Mouse (Mus musculus) lung, embryonic 16.5 days (tissue): ENCODE measurements around the gene AU022252. TPM values are rescaled to one million over a fixed set of nuclear protein-coding genes. Genes with fewer than 3 reads are reported as not detected.
A peak's percentile ranks its signal among the peaks of the same experiment; 100 is the strongest.

Experiments used
- ATAC-seq: fragments of 200-750 bp; cut with Nextera tagmentation; 2 replicates; pipeline ENCODE4 v1.8.0; 2017; ENCODE audit warnings: low read depth, mild to moderate bottlenecking, moderate library complexity
- H3K27ac ChIP-seq: fragments of 300-500 bp; sonication (generic); 2 replicates; pipeline ENCODE4 v1.5.1; 2014; ENCODE audit warnings: mild to moderate bottlenecking, control low read depth, low read length
- H3K27me3 ChIP-seq: fragments of 300-500 bp; sonication (generic); 2 replicates; pipeline ENCODE4 v1.6.1; 2014; ENCODE audit warnings: low read depth, low read length, mixed read lengths; ENCODE audit not compliant: control insufficient read depth, insufficient read depth
- H3K36me3 ChIP-seq: fragments of 300-500 bp; sonication (generic); 2 replicates; pipeline ENCODE4 v1.6.1; 2014; ENCODE audit warnings: low read length; ENCODE audit not compliant: control insufficient read depth, insufficient read depth
- H3K4me1 ChIP-seq: fragments of 300-500 bp; sonication (generic); replicated peaks from 2 replicates; pipeline ENCODE4 v1.6.1; 2014; ENCODE audit warnings: low read length, mixed read lengths; ENCODE audit not compliant: control insufficient read depth, insufficient read depth
- H3K4me2 ChIP-seq: fragments of 300-500 bp; sonication (generic); 2 replicates; pipeline ENCODE4 v1.6.1; 2014; ENCODE audit warnings: low read depth, low read length, control low read depth
- H3K4me3 ChIP-seq: fragments of 300-500 bp; sonication (generic); 2 replicates; pipeline ENCODE4 v1.5.1; 2014; ENCODE audit warnings: mild to moderate bottlenecking, low read length, control low read depth
- H3K9ac ChIP-seq: fragments of 300-500 bp; sonication (generic); 2 replicates; pipeline ENCODE4 v1.6.1; 2014; ENCODE audit warnings: low read length, control low read depth
- H3K9me3 ChIP-seq: fragments of 300-500 bp; sonication (generic); 2 replicates; pipeline ENCODE4 v1.6.1; 2016; ENCODE audit warnings: low read length; ENCODE audit not compliant: control insufficient read depth
- WGBS: fragments of 180-500 bp; shearing (Covaris S2); extraction: QIAGEN DNeasy Blood & Tissue Kit; methylation state at CpG from one replicate; pipeline ENCODE4 v1.1.7; 2014; 5-methylcytosine and 5-hydroxymethylcytosine counted together
- polyA plus RNA-seq: library from polyadenylated mRNA; unstranded; fragments of >200 nt; fragmentation: Nextera tagmentation; extraction: Ambion mirVana; gene quantifications from 2 replicates; pipeline ENCODE4 v1.2.1, GENCODE M21; 2015

The AU022252 gene
- polyA plus RNA-seq, 1 experiment from 2014 or later, result 30.8 TPM

DNA sequence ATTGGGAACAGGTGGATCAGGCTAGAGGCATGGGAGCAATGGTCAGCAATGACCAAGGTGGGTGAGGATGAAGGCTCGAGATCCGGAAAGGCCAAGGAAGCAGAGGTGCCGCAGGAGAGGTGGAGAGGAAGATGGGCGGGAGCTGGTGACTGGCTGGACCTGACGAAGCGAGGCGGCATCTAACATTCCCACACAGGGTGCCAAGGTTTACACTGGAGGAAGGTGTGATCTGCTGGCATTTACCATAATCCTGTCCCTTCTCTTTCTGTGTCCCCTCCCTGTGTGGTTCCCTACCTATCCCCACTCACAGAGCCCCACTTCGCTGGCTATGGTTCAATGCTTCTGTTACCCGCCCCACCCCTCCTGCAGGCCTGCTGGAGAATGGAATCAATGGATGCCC lies 13.4 kb upstream of the AU022252 start:
- Histone ChIP-seq H3K27me3 (no peaks in the 10 kb centered on the region), H3K27ac (no peak overlapping the region; the same call in 1 of the 2 replicates), H3K4me2 (no peak overlapping the region), H3K4me3 (no peak overlapping the region), H3K4me1 (peaks cover 27% of the 10 kb centered on the region), H3K9me3 (no peaks in the 10 kb centered on the region), H3K36me3 (peaks cover 10% of the 10 kb centered on the region; the same call in 1 of the 2 replicates), H3K9ac (no peak overlapping the region)
- WGBS, result 86% methylated on average over 9 of the region's 9 CpGs
- ATAC-seq, result no peak

DNA sequence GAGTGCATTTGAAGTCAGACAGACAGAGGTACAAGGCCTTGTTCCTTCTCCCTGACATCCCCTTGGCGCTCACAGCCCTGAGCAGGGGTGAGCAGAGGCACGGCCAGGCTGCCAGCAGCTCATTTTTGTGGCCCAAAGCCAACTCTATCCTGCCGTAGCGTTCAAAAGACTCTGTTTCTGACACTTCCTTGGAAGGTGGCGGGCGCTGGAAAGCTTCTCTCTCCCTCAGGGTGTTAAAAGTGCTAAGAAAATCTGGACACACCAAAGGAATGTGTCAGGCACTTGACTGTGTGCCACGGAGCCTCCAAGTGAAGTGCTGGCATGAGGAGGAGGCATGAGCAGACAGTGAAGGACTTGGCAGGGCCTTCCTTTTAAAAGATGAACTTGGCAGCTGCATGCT lies 13.0 kb upstream of the AU022252 start:
- Histone ChIP-seq H3K9ac (peak overlapping the region; percentile 21; the same call in 1 of the 2 replicates), H3K27ac (peak overlapping the region; percentile 61), H3K27me3 (no peaks in the 10 kb centered on the region), H3K4me2 (no peak overlapping the region), H3K4me3 (no peak overlapping the region), H3K9me3 (no peaks in the 10 kb centered on the region), H3K36me3 (peaks cover 10% of the 10 kb centered on the region; the same call in 1 of the 2 replicates), H3K4me1 (peaks cover 27% of the 10 kb centered on the region)
- peak; percentile 31 for ATAC-seq
- WGBS, result 25% methylated on average over 7 of the region's 7 CpGs

DNA sequence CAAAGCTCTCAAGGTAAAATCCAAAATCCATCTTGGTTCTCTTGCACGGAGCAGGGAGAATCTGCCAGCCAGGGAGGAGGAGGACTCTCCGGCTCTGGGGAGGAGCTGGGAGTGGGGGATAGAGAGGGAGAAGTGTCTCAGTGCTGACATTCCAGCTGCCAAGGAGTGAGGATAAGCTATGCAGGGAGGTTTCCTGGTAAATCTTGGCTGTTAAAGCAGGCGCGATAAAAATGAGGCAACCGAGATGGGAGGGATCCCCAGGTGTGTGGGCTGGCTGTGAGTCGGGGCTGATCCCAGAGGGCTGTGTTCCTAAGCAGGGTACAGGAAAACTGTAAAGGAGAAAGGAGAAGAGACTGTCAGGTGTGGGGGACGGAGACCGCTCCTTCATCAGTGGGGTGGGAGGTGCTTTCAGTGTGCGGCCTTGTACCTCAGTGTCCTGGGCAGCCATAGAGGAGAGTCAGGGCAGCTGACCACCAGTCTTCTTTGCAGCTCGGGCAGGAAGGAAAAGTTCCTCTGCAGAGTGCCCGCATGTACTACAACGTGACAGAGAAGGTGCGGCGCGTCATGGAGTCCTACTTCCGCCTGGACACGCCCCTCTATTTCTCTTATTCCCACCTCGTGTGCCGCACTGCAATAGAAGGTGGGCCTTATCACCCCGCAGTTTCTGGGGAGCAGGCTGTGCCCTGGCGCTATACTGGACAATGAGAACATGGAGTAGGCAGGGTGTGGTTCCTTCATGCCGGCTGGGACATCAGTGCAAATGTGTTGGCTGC lies 12.1 kb upstream of the AU022252 start:
- Histone ChIP-seq H3K36me3 (peaks cover 10% of the 10 kb centered on the region; the same call in 1 of the 2 replicates), H3K27ac (peak overlapping the region; percentile 61; the same call in 1 of the 2 replicates), H3K4me2 (no peak overlapping the region), H3K4me1 (peaks cover 27% of the 10 kb centered on the region), H3K9ac (no peak overlapping the region), H3K4me3 (no peak overlapping the region), H3K9me3 (no peaks in the 10 kb centered on the region), H3K27me3 (no peaks in the 10 kb centered on the region)
- WGBS, result 71% methylated on average over 22 of the region's 22 CpGs
- peak; percentile 3; the same call in 1 of the 2 replicates for ATAC-seq

DNA sequence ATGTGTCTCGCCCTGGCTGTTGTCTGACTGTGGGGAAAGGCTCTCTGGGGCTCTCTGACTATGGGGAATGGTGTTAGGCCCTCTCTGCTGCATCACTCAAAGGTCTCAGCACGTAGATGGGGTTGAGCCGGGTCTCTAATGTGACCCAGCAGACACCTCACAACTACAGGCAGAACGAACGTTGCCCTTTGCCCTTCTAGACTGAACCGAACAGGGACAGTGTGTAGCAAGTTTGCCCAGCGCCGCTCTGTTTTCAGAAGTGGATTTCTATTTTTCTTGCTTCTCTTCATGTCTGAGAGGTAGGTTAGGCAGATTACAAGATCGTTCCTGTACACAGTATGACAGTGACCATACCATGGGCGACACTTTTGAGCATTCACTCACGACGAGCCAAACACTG lies 10.1 kb upstream of the AU022252 start:
- 90% methylated on average over 12 of the region's 12 CpGs for WGBS
- Histone ChIP-seq H3K4me2 (no peak overlapping the region), H3K27me3 (no peaks in the 10 kb centered on the region), H3K36me3 (peaks cover 7% of the 10 kb centered on the region; the same call in 1 of the 2 replicates), H3K9me3 (no peaks in the 10 kb centered on the region), H3K9ac (no peak overlapping the region), H3K4me1 (peaks cover 21% of the 10 kb centered on the region), H3K27ac (no peak overlapping the region), H3K4me3 (no peak overlapping the region)
- ATAC-seq, result no peak

DNA sequence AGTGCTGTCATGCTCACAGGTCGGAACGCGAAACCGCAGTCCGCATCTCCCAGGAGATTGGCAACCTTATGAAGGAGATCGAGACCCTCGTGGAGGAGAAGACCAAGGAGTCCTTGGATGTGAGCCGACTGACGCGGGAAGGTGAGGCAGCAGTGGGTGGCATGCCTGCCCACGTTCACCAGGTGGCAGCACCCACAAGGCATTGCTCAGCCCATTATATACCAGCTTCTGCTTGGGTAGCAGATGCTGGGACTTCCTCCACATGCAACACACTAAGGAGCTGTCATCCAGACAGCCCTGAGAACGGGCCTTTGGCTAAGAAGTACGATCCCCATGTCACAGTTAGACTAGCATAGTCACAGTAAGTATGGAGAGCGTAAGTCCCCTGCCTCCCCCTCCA lies 9.2 kb upstream of the AU022252 start:
- H3K4me3 ChIP-seq, result no peak overlapping the region
- H3K27ac ChIP-seq, result no peak overlapping the region
- H3K36me3 ChIP-seq, result peaks cover 13% of the 10 kb centered on the region
- no peak for ATAC-seq
- H3K4me2 ChIP-seq, result no peak overlapping the region
- H3K4me1 ChIP-seq, result peaks cover 18% of the 10 kb centered on the region
- no peaks in the 10 kb centered on the region for H3K9me3 ChIP-seq
- H3K9ac ChIP-seq, result no peak overlapping the region
- no peaks in the 10 kb centered on the region for H3K27me3 ChIP-seq
- WGBS, result 85% methylated on average over 14 of the region's 14 CpGs

DNA sequence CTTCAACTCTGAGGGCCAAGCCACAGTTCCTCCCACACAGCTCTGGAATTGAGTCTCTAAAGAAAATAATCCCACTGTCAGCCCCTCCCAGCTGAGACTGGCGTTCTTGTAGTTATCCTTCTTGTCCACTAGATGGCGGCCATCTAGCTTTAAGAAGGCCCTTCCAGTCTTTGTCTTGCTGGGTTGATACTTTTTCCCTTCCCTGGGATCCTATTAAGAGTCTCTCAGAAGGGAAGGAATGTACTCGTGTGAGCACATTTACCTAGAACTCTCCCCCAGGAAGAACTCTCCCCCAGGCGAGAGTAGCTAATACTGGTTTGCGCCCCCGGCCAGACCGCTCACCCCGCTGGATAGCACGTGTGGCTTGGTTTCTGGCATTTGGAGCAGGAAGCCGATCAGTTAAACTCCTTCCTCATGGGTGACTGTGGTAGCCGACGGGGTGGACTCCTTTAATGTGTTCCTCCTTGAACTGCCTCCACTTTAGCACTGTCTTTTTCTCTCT lies 6.7 kb upstream of the AU022252 start:
- Histone ChIP-seq H3K4me1 (0 out of 2 replicates have a peak, but pooled peaks cover 3% of the 10 kb centered on the region), H3K9ac (peak overlapping the region; percentile 41; the same call in 1 of the 2 replicates), H3K27me3 (no peaks in the 10 kb centered on the region), H3K9me3 (no peaks in the 10 kb centered on the region), H3K4me3 (no peak overlapping the region), H3K27ac (peak overlapping the region; percentile 29; the same call in 1 of the 2 replicates), H3K36me3 (peaks cover 13% of the 10 kb centered on the region), H3K4me2 (peak overlapping the region; percentile 25)
- WGBS, result 37% methylated on average over 12 of the region's 12 CpGs
- ATAC-seq, result peak; percentile 71

DNA sequence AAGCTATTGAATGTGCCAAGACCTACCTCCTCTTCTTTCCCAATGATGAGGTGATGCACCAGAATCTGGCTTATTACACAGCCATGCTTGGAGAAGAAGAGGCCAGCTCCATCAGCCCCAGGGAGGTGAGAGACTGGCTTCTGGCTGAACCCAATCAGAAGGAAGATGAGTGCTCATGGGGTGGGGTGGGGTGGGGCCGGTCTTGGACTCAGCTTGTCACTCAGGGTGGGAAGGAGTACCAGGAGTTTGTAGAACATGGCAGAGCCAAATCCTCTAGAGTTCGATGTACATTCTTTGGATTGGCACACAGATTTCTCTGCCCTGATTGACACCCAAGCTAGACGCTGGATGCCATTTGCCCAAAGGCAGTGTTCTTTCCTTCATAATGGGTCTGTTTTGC lies 6.1 kb upstream of the AU022252 start:
- Histone ChIP-seq H3K36me3 (peaks cover 13% of the 10 kb centered on the region), H3K4me2 (no peak overlapping the region), H3K27me3 (no peaks in the 10 kb centered on the region), H3K9me3 (no peaks in the 10 kb centered on the region), H3K9ac (no peak overlapping the region), H3K4me1 (peaks cover 3% of the 10 kb centered on the region; the same call in 1 of the 2 replicates), H3K27ac (no peak overlapping the region), H3K4me3 (no peak overlapping the region)
- no peak for ATAC-seq
- 68% methylated on average over 3 of the region's 3 CpGs for WGBS

DNA sequence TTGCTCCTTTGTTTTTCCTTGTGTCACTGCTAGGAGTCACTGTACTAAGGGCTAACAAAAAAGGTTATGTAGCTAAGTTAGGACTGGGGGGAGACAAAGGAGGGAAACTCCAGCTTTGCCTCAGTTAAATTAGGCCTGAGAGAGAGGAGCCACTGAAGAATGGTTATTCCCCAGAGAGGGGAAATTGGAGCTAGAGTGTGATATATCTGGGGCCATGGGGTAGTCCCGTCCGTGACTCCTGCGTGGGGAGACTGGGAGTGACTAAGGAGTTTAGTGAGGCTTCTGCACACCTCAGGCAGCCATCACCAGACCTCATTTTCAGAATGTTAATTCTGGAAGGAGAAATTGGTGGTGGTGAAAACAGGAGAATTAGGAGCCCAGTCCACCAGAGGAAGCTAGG lies 1.8 kb upstream of the AU022252 start:
- H3K4me1 ChIP-seq, result peaks cover 8% of the 10 kb centered on the region
- H3K9ac ChIP-seq, result peak overlapping the region; percentile 73
- H3K27ac ChIP-seq, result no peak overlapping the region
- ATAC-seq, result no peak
- peak overlapping the region; percentile 75 for H3K4me3 ChIP-seq
- peak overlapping the region; percentile 91 for H3K4me2 ChIP-seq
- no peaks in the 10 kb centered on the region for H3K27me3 ChIP-seq
- peaks cover 6% of the 10 kb centered on the region for H3K36me3 ChIP-seq
- no peaks in the 10 kb centered on the region for H3K9me3 ChIP-seq
- WGBS, result 76% methylated on average over 3 of the region's 3 CpGs

DNA sequence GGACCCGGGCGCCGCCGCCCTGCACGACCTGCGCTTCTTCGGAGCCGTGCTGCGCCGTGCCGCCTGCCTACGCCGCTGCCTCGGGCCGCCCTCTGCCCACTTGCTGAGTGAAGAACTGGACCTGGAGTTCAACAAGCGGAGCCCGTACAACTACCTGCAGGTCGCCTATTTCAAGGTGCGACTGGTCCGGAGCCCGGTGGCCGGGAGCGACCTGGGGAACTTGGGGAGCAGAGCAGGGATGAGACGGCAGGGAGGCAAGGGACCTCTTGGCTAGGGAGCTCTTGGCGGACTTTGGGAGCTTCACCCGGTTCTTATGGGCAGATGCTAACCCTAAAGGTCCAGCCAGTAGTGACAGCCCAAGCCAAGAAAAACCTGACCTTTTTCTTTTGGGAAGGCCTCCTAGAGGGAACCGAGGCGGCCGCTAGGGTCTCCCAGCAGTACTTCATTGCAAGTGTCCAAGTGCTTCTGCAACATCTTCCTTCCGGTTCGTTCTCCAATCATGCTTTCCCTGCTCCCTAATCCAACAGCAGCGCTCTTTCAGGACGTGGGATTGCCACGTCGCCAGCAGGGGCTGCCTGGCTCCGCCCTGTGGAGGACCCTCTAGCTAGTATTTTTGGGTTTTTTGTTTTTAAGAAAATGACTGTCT lies 867 bp upstream of the AU022252 start:
- H3K4me2 ChIP-seq, result peak overlapping the region; percentile 91
- peak overlapping the region; percentile 73 for H3K9ac ChIP-seq
- peaks cover 9% of the 10 kb centered on the region for H3K36me3 ChIP-seq
- H3K4me3 ChIP-seq, result peak overlapping the region; percentile 75
- 0% methylated on average over 36 of the region's 36 CpGs for WGBS
- ATAC-seq, result peak; percentile 47
- no peaks in the 10 kb centered on the region for H3K27me3 ChIP-seq
- no peaks in the 10 kb centered on the region for H3K9me3 ChIP-seq
- H3K4me1 ChIP-seq, result peaks cover 7% of the 10 kb centered on the region
- peak overlapping the region; percentile 73 for H3K27ac ChIP-seq
